Mouse (Mus musculus) cerebellum, adult 11-12 months (tissue): ENCODE data around the gene Pafah2.

Experiments
- DNase-seq: peaks from one replicate; pipeline ENCODE4 v3.0.0; 2022

Gene Pafah2

DNA sequence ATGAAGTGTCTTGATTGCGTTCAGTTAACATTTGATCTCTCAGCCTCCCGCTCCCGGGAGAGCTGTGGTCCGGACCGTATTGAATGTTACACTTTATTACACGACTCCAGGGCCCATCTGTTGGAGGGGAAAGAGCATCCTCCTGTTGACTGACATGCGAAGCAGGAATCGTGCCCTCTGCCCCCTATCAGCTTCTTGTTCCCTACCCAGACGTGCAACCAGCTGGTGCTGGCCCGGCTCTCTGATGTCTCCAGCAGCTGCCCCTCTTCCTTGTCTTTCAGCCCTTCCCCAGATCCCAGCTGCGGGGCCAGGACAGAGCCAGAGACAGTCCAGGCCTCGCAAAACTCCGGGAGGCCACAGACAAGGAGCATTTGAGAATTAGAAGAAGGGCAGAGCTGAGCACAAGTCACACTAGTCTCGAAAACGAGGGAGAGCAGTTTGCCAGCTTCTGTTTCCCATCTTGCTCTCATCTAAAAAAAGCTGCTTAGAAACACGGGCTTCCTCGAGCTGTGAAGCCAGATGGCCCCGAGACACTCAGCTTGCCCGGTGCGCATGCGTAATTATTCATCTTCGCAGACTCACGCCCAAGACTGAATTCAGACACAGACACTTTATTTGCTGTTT lies 34.4 kb downstream of the Pafah2 start:
- peak; percentile 89 for DNase-seq

DNA sequence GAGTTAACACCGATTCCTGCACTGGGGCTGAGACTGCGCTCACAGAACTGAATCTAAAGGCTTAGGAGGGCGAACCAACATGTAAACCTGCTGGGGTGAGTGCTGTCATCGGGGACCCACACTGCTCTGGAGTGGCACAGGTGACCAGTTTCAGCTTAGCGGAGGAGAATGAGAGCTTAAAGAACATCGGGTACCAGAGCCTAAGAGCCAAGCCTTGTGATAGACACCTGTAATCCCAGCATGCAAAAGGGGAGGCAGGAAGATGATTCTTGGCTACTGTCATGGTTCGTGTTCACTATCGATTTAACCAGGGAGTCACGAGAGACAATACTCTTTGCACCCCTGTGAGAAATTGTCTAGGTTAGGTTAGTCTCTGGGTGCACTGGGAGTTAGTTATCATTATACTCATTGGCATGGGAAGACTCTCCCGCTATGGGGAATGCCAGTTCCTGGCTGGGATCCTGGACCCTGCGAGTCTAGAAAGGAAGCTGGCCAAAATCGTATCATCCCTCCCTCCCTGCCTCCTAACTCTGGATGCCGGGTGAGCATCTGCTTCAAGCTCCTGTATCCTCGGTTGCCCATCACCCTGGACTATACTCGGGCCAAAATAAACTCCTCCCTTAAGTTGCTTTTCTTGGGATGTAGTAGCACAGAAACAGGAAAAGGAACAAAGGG lies 36.7 kb downstream of the Pafah2 start:
- DNase-seq, result peak; percentile 61

DNA sequence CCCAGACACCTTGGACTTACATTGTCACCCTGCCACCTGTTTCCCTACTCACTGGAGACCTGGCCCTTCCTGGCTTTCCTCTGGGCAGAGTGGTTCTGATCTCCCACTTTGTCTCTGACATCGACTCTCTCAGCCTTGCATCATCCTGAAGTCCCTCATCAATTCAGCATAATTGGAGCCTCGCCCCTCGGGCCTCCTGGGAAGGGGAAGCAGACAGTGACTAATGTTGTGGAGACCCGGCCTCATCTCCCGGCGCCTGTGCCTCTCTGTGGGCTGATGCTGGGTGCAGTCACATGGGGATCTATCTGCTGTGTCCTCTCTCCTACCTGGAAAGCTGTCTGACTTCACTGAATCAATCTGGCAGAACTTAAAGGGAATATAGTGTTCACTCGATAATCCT lies 40.1 kb downstream of the Pafah2 start:
- DNase-seq, result no peak

GRCm38 (mm10) chr4:134436659-134437058 lies 40.5 kb downstream of the Pafah2 start:
- no peak for DNase-seq

GRCm38 (mm10) chr4:134439119-134439518 lies 43.0 kb downstream of the Pafah2 start:
- no peak for DNase-seq

- no peak for DNase-seq
Observed at GRCm38 (mm10) chr4:134439919-134440318, 43.8 kb downstream of the Pafah2 start.

- no peak for DNase-seq
Observed at GRCm38 (mm10) chr4:134442216-134442615, 46.1 kb downstream of the Pafah2 start.

GRCm38 (mm10) chr4:134443589-134443988 lies 47.5 kb downstream of the Pafah2 start:
- no peak for DNase-seq

GRCm38 (mm10) chr4:134444949-134445348 lies 48.8 kb downstream of the Pafah2 start:
- DNase-seq, result no peak

GRCm38 (mm10) chr4:134445489-134445888 lies 49.4 kb downstream of the Pafah2 start:
- DNase-seq, result no peak

DNA sequence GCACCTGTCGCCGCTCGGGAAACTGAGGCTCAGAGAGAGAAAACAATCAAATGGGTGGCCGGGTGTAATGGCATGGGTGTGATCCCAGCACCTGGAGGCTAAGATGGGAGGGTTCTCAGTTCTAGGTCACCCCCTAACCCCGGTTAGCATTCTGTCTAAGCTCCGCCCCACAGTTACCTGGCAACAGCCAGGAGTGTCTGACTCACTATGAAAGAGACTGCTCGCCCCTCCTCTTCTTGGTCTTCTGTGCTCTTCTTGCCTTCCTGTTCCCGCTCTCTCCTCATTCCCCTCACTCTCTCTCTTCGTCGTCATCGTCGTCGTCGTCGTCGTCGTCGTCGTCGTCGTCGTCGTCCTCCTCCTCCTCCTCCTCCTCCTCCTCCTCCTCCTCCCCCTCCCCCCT lies 51.8 kb downstream of the Pafah2 start:
- peak; percentile 52 for DNase-seq

DNA sequence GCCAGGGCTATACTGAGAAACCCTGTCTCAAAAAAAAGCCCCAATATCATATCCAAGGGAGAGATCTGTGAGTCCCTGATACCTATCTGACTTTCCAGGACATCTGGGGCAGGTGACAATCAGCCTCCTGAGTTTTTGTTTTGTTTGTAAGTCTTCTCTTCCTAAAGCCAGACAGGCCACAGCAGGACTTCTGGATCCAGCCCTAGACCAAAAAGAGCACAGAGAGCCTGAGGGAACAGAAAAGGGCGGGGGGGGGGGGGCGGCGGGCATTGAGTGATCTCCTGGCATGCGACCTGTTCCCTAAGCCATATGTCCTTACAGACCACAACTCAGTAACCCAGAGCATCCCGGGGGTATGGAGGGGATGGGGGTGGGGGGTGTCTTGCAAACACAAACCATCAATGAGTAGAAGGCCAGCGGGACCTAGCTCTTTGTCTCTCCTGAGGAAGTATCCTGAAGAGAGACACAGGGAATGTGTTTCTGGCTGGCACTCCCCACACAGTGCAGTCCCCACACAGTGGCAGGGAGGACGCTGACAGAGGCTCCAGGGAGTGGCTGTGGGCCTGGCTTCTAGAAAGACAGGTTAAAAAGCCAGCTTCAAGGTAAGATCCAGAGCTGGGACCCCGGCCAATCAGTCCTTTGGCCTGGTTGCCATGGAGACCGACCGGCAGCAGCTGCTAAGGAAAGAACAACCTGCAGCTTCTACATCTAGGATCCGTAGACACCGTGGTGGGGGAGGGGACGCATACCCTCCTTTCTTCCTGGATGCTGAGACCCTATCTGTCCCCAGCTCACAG lies 53.7 kb downstream of the Pafah2 start:
- DNase-seq, result peak; percentile 89

- peak; percentile 85 for DNase-seq
Observed at GRCm38 (mm10) chr4:134450392-134451195, 54.5 kb downstream of the Pafah2 start.

DNA sequence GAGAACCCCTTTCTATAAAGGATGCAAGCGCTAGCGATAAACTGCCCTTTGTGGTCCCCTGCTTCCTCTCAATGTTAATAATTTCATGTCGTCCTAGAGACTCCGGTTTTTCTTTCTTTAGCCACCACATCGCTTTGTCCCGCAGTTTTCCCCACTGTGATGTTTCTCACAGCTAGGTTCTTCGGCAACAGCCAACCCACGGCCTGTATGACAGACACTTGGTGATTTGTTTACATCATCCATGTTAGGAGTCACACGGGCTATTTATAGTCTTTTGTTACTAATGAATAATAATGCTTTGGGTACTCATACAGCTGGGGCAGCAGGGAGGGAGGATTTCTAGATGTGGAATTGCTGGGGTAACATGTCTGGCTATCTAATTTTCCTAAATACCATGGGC lies 55.4 kb downstream of the Pafah2 start:
- DNase-seq, result no peak

GRCm38 (mm10) chr4:134453619-134454400 lies 57.7 kb downstream of the Pafah2 start:
- DNase-seq, result peak; percentile 86

GRCm38 (mm10) chr4:134455310-134455709 lies 59.2 kb downstream of the Pafah2 start:
- no peak for DNase-seq

DNA sequence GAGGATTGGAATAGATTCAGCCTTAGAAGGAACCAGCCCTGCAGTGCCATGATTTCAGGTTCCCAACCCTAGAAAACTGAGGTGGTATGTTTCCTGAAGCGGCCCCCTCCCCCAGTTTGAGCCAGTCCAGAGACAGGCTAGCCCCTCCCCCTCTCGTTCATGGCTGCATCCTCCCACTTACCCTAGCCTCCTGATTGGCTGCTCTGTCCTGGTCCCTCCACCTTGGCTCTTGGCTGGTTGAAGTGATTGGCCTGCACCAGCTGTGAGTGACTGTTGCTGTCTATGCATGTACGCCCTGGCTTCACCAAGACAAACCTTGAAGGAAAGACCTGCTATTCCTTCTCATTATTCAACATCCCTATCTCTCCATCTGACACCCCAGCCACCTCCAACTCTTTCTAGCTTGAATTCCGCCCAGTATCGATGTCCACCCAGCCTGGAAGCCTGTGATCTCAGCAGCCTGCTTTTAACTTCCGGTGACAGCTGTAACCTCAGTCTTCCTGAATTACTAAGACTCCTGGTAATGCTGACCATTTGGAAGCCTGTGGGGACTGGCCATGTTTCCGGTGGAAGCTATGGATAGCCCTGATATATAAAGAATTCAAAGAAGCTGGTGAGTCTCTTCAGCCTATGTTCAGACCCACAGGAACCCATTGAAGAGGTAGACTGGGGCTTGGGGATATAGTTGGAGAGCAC lies 61.2 kb downstream of the Pafah2 start:
- DNase-seq, result no peak

DNA sequence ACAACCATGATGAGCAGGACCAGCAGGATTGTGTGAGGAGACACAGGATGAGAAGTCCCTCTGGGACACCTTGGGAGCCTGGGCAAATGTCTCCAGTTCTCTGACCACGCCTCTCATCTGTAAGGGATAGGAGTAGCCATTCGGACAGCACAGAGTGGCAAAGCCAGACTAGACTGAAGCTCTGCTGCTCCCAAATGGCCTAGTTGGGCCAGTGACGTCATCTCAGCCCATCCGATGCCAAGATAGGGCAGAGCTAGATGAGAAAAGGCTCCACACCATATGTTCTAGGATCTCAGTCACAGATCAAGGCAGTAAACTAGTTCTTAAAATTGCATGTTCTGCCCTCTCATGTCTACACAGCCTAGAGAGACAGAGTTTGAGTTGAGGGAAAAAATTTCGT lies 62.7 kb downstream of the Pafah2 start:
- DNase-seq, result peak; percentile 95

- no peak for DNase-seq
Observed at GRCm38 (mm10) chr4:134460277-134460676, 64.2 kb downstream of the Pafah2 start.

DNA sequence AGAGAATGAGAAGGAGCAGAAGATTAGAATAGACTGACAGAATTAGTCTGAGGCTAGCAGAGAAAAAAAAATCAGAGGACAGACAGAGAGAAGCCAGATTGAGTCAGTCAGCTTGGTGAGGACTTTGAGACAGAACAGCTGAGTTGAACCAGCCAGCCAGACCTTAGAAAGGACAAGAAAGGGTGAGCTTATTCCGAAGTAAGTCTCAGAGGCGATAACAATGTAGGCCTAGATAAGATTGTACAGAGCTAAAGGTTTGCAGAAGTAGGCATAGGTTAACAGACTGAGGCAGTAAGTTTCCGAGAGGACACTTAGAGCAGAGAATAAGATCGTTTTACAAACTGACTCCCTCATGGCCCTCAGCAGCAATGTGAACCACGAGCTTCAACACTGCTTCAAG lies 65.1 kb downstream of the Pafah2 start:
- DNase-seq, result no peak

DNA sequence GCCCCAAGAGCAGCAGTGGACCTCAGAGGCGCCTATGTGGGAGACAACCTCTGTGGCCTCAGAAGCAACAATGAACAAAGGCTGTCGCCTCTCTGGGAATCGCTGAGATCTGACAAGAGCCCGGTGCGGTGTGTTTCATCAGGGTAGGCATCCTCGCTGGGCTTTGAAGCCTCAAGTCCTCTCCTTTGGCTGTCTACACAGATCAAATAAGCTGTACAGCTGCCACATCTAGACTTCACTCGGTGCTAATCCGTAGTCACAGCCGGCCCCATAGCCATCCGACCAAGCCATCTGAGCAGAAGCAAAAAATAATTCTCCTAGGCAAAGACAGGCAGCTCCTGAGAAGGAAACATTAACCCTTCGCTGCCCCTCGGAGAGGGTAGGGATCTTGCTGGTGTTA lies 69.7 kb downstream of the Pafah2 start:
- DNase-seq, result no peak
